Mouse (Mus musculus): ENCODE data around the gene Mpig6b.

DNA sequence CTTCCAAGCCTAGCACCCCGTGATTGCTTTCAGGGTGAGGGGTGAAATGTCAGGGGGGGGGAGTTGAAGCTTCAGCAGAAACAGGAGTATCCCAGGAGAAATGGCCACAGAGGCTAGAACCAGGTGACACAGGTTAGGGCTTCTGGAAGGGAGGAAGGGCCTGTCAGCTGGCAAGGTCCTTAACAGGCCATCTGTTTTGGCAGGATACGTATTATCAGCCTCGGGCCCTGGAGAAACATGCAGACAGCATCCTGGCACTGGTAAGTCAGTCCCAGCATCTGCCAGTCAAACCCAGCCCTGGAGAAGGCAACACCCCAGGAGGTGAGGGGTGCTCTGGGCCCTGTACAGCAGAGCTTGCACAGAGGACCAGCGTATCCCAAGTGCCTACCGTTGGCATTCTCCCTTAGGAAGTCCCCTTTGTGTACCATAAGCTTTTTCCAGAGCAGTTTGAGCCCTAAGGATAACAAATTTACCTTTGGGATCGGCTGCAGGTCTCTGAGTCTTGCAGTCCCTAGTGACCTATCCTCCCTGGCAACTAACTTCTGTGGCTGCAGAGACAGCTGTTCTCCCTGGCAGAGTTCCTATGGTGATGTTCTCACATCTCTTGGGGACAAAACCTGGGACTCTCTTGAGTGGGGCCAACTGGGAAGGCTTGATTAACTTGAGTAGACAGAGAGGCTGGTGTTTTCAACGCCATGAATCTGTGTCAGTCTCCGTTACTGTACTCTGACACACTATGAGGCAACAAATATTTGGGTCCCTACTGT is 24.4 kb upstream of the Mpig6b start:
- TF ChIP-seq POLR2A (IDR thresholded peaks at IDR 0.05; ENCODE audit: insufficient read length, low read depth) (no peak), SRF (IDR thresholded peaks at IDR 0.05; ENCODE audit: control insufficient read depth, insufficient read length, low read depth) (no peak)
